Mouse (Mus musculus) liver, adult 2 months (tissue): ENCODE results near the gene Ndufv1.

Source experiments
- CTCF ChIP-seq: fragments of 200-500 bp; IDR thresholded peaks from 2 replicates; pipeline ENCODE4 v1.5.1; 2011; ENCODE audit warnings: low read depth, low read length, control low read depth
- POLR2A ChIP-seq: fragments of 200-500 bp; IDR thresholded peaks from 2 replicates; pipeline ENCODE4 v1.6.1; 2011; ENCODE audit warnings: low read length, control low read depth; ENCODE audit not compliant: insufficient read depth; ENCODE audit errors: extremely low read depth

DNA sequence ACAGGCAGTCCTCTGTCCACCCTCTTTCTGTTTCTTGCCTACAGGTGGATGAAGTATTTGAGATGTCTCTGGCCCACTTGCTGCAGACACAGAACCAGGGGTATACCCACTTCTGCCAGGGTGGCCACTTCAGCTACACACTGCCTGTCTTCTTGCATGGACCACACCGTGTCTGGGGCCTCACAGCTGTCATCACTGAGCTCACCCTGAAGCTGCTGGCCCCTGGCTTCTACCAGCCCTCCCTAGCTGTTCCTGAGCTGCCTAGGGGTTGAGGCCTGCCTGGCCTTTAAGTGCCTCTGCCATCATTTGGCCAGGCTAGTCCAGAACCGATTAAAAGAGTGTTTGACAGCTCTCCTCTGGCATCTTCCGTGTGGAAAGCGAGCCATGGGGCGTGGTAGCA lies 10.9 kb downstream of the Ndufv1 start:
- TF ChIP-seq POLR2A (no peak), CTCF (no peak)
